Mouse (Mus musculus): ENCODE data around the gene Gm13277.
"Not testable (repeated sequence)": the region's sequence is repeated elsewhere in the genome, so short reads cannot be mapped to it uniquely, and the experiment has no call there.

DNA sequence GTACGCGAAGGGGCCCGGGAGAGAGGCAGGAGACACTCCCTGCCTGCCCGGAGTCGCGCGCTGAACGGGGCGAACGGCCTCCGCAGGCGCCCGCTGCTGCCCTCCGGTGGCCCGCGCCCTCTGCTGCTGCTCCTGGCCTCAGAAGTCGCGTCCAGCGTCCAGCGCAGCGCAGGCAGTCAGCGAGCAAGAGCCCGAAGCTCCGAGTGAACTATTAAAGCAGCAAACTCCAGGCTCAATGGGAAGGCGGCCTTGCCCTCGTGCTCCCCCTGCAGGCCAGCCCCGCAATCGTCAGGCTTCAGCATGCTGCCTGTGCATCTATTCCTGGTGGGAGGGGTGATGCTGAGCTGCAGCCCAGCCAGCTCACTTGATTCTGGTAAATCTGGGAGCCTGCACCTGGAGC is 2.8 kb downstream of the Gm13277 start, which contains the start of gene Gm13278:
- not testable (repeated sequence) for TF ChIP-seq POLR2A (IDR thresholded peaks at IDR 0.05; ENCODE audit: low read depth, low read length); CTCF (IDR thresholded peaks at IDR 0.05; ENCODE audit: borderline replicate concordance, insufficient read depth, low read length)
